Mouse (Mus musculus) ovary, adult 2 months (tissue): ENCODE results near the gene Zgrf1. TPM values are rescaled to one million over a fixed set of nuclear protein-coding genes. Genes with fewer than 3 reads are reported as not detected.

Experiments used
- polyA plus RNA-seq: library from polyadenylated mRNA; depleted of rRNA; stranded (reverse); fragments of >200 nt; gene quantifications from 2 replicates; pipeline ENCODE4 v1.2.3, GENCODE M21; 2012; rRNA removed

Gene Zgrf1
- polyA plus RNA-seq: 0.50 and 0.71 TPM in 2 replicates

GRCm38 (mm10) chr3:127552973-127553719, at the start of gene Zgrf1, which contains the start of gene Larp7:
Zgrf1 (plus strand) TSS chr3:127553489.
Larp7 (minus strand) TSS chr3:127553349.

GRCm38 (mm10) chr3:127633080-127634032, 80.1 kb downstream of the Zgrf1 start, which contains the start of gene Neurog2:
Neurog2 (plus strand) TSS chr3:127633135.

Other genes with a start within 250 kb of the Zgrf1 start
- gene Ank2, start 54.1 kb upstream of the Zgrf1 start, polyA plus RNA-seq: 10.5 and 12.1 TPM in 2 replicates
- gene Larp7, start 140 bp upstream of the Zgrf1 start, polyA plus RNA-seq: 0.20 and 0.33 TPM in 2 replicates
- gene Neurog2, start 79.6 kb downstream of the Zgrf1 start, polyA plus RNA-seq: not detected in 2 replicates
- gene Alpk1, start 227.0 kb downstream of the Zgrf1 start, polyA plus RNA-seq: 2.0 TPM in 2 replicates
- 1.9 and 10.8 TPM in 2 replicates for gene Tifa, start 236.3 kb downstream of the Zgrf1 start, polyA plus RNA-seq